Mouse (Mus musculus): ENCODE data around the gene Ephb4. TPM values are rescaled to one million over a fixed set of nuclear protein-coding genes. Genes with fewer than 3 reads are reported as not detected.
A peak's percentile ranks its signal among the peaks of the same experiment; 100 is the strongest.

Ephb4 gene
- polyA plus RNA-seq, 1 experiment: 10.4 TPM

DNA sequence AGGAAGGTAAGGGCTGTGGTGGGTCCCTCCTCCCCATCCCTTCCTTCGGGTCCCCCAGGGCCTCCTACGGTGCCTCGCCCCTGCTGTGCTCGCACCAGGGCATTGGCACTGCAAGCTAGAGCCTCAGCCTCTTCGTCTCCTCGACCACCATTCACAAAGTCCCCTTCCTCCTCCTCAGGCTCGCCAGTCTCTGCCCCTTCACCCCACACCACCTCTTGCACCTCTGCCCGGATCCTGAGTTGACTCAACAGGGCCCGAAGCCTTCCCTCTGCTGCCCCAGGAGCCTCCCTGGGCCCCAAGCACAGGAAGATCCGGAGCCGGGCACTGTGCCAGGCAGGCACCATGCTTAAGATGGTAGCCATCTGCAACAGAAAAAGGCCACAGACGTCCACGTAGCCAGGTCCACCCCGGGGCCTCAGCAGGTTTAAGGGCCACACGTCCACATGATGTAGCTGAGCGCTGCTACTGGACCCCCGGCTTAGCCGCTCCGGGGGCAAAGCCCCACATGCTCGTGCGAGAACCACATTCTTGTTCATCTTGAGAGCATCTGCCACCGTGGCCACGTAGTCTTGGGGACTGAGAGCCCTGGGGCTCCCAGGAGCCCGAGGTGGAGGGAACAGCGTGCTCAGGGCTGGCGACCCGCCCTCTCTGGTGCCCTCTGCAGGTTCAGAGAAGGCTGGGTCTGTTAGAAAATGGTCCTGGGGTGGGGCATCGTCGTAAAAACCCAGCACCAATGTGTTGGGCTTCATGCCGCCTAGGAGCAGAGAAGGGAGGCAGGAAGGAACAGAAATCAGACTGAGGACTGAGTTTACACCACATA lies 34.6 kb upstream of the Ephb4 start:
- Histone ChIP-seq H3K27me3 (ENCODE audit: control insufficient read depth, insufficient read depth, low read length) (no peaks in the 10 kb centered on the region), H3K4me1 (replicated peaks; ENCODE audit: control insufficient read depth, insufficient read depth, low read length) (peaks cover 12% of the 10 kb centered on the region), H3K27ac (ENCODE audit: control insufficient read depth, insufficient read depth, low read length) (no peak overlapping the region), H3K36me3 (ENCODE audit: control insufficient read depth, insufficient read depth, low read length) (no peaks in the 10 kb centered on the region), H3K4me3 (ENCODE audit: control insufficient read depth, insufficient read depth, low read length) (no peak overlapping the region)
- WGBS: 68% methylated on average over 30 of the region's 30 CpGs
- TF ChIP-seq POLR2A (IDR thresholded peaks at IDR 0.05; ENCODE audit: control insufficient read depth, extremely low read depth, insufficient read depth, low read length, poor library complexity) (no peak), CTCF (IDR thresholded peaks at IDR 0.05; ENCODE audit: borderline replicate concordance, control insufficient read depth, extremely low read depth, insufficient read depth, low read length, poor library complexity) (peak; percentile 65; the same call in 1 of the 2 replicates)
- peak; percentile 63 for DNase-seq

DNA sequence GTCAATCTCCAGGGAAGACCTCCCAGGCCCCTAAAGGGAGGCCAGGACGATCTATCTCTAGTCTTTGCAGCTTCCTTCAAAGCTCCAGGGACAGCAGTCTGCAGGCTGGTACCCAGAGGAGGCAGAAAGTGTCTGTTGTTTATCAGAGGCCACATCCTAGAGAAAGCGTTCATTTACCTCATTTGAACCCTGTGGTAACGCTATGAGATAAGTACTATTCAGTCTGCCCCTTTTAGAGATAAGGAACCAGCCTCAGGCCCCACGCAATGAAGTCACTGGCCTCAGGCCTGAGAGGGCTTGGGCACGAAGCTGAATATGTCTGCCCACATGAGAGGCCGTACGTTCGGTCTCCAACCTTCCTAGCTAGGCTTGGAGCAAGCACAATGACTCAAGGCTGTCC lies 32.5 kb upstream of the Ephb4 start:
- no peak for DNase-seq
- Histone ChIP-seq H3K4me1 (replicated peaks; ENCODE audit: control insufficient read depth, insufficient read depth, low read length) (peaks cover 12% of the 10 kb centered on the region), H3K4me3 (ENCODE audit: control insufficient read depth, insufficient read depth, low read length) (no peak overlapping the region), H3K27me3 (ENCODE audit: control insufficient read depth, insufficient read depth, low read length) (no peaks in the 10 kb centered on the region), H3K36me3 (ENCODE audit: control insufficient read depth, insufficient read depth, low read length) (no peaks in the 10 kb centered on the region), H3K27ac (ENCODE audit: control insufficient read depth, insufficient read depth, low read length) (no peak overlapping the region)
- 97% methylated on average over 8 of the region's 8 CpGs for WGBS
- no peak for TF ChIP-seq POLR2A (IDR thresholded peaks at IDR 0.05; ENCODE audit: control insufficient read depth, extremely low read depth, insufficient read depth, low read length, poor library complexity)
- TF ChIP-seq CTCF (IDR thresholded peaks at IDR 0.05; ENCODE audit: borderline replicate concordance, control insufficient read depth, extremely low read depth, insufficient read depth, low read length, poor library complexity): no peak

DNA sequence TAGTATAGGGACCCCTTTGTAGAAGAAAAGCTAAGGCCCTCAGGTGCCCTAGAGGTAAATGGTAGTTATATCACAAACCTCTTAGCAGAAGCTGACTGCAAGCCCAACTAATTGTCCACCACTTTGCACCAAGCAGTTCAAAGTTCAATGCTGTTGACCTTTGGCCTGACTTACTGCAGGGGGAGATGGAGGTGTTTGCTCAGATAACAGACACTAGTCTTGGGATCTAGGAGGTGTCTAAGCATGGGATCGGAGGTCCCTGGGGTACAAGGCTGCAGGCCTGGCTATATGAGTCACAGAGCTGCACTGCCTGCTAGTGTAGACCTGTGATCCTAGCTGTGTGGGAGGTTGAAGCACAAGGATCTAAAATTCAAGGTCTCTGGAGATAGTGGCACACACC lies 31.3 kb upstream of the Ephb4 start:
- H3K27me3 ChIP-seq (ENCODE audit: control insufficient read depth, insufficient read depth, low read length): no peaks in the 10 kb centered on the region
- peaks cover 4% of the 10 kb centered on the region; the same call in 1 of the 2 replicates for H3K36me3 ChIP-seq (ENCODE audit: control insufficient read depth, insufficient read depth, low read length)
- peaks cover 9% of the 10 kb centered on the region for H3K4me1 ChIP-seq (replicated peaks; ENCODE audit: control insufficient read depth, insufficient read depth, low read length)
- no peak for DNase-seq
- TF ChIP-seq CTCF (IDR thresholded peaks at IDR 0.05; ENCODE audit: borderline replicate concordance, control insufficient read depth, extremely low read depth, insufficient read depth, low read length, poor library complexity) (no peak), POLR2A (IDR thresholded peaks at IDR 0.05; ENCODE audit: control insufficient read depth, extremely low read depth, insufficient read depth, low read length, poor library complexity) (no peak)
- no peak overlapping the region for H3K27ac ChIP-seq (ENCODE audit: control insufficient read depth, insufficient read depth, low read length)
- H3K4me3 ChIP-seq (ENCODE audit: control insufficient read depth, insufficient read depth, low read length): no peak overlapping the region
- 100% methylated on average over 1 of the region's 1 CpGs for WGBS

- H3K36me3 ChIP-seq (ENCODE audit: control insufficient read depth, insufficient read depth, low read length): peaks cover 7% of the 10 kb centered on the region; the same call in 1 of the 2 replicates
- no peak for DNase-seq
- H3K4me3 ChIP-seq (ENCODE audit: control insufficient read depth, insufficient read depth, low read length): no peak overlapping the region
- no peaks in the 10 kb centered on the region for H3K4me1 ChIP-seq (replicated peaks; ENCODE audit: control insufficient read depth, insufficient read depth, low read length)
- no peaks in the 10 kb centered on the region for H3K27me3 ChIP-seq (ENCODE audit: control insufficient read depth, insufficient read depth, low read length)
- no peak for TF ChIP-seq POLR2A (IDR thresholded peaks at IDR 0.05; ENCODE audit: control insufficient read depth, extremely low read depth, insufficient read depth, low read length, poor library complexity)
- no peak for TF ChIP-seq CTCF (IDR thresholded peaks at IDR 0.05; ENCODE audit: borderline replicate concordance, control insufficient read depth, extremely low read depth, insufficient read depth, low read length, poor library complexity)
- H3K27ac ChIP-seq (ENCODE audit: control insufficient read depth, insufficient read depth, low read length): no peak overlapping the region
- 97% methylated on average over 3 of the region's 3 CpGs for WGBS
Observed at GRCm38 (mm10) chr5:137320996-137321395, 28.9 kb upstream of the Ephb4 start.

DNA sequence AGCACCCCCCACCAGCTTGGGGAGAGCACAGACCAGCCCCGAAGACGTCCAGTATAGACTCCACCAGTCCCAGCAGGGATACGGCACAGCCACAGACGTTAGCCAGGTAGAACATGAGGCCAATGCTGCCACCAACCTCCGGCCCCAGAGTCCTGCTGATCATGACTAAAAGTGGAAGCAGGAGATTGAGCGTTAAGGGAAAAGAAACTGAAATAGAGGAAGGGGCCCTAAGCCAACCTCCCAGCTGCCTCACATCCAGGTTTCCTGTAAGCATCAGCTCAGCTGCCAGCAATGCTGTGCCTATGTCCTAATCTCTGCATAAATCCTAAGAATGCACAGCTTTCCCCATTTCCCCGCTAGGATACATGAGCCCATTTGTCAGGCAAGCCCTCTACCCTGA lies 19.0 kb upstream of the Ephb4 start:
- Histone ChIP-seq H3K4me1 (replicated peaks; ENCODE audit: control insufficient read depth, insufficient read depth, low read length) (peaks cover 16% of the 10 kb centered on the region), H3K36me3 (ENCODE audit: control insufficient read depth, insufficient read depth, low read length) (no peaks in the 10 kb centered on the region), H3K4me3 (ENCODE audit: control insufficient read depth, insufficient read depth, low read length) (no peak overlapping the region), H3K27me3 (ENCODE audit: control insufficient read depth, insufficient read depth, low read length) (no peaks in the 10 kb centered on the region), H3K27ac (ENCODE audit: control insufficient read depth, insufficient read depth, low read length) (no peak overlapping the region)
- TF ChIP-seq CTCF (IDR thresholded peaks at IDR 0.05; ENCODE audit: borderline replicate concordance, control insufficient read depth, extremely low read depth, insufficient read depth, low read length, poor library complexity): no peak
- no peak for TF ChIP-seq POLR2A (IDR thresholded peaks at IDR 0.05; ENCODE audit: control insufficient read depth, extremely low read depth, insufficient read depth, low read length, poor library complexity)
- no peak for DNase-seq
- 92% methylated on average over 7 of the region's 7 CpGs for WGBS

GRCm38 (mm10) chr5:137332857-137333511 lies 16.9 kb upstream of the Ephb4 start:
- no peak for DNase-seq
- peak overlapping the region; percentile 82 for H3K4me3 ChIP-seq (ENCODE audit: control insufficient read depth, insufficient read depth, low read length)
- no peaks in the 10 kb centered on the region for H3K36me3 ChIP-seq (ENCODE audit: control insufficient read depth, insufficient read depth, low read length)
- WGBS: 11% methylated on average over 15 of the region's 15 CpGs
- peaks cover 16% of the 10 kb centered on the region for H3K4me1 ChIP-seq (replicated peaks; ENCODE audit: control insufficient read depth, insufficient read depth, low read length)
- no peaks in the 10 kb centered on the region for H3K27me3 ChIP-seq (ENCODE audit: control insufficient read depth, insufficient read depth, low read length)
- no peak overlapping the region for H3K27ac ChIP-seq (ENCODE audit: control insufficient read depth, insufficient read depth, low read length)
- TF ChIP-seq POLR2A (IDR thresholded peaks at IDR 0.05; ENCODE audit: control insufficient read depth, extremely low read depth, insufficient read depth, low read length, poor library complexity): no peak
- no peak for TF ChIP-seq CTCF (IDR thresholded peaks at IDR 0.05; ENCODE audit: borderline replicate concordance, control insufficient read depth, extremely low read depth, insufficient read depth, low read length, poor library complexity)

All from thymus, adult 2 months (tissue).